15 mouse cellular contexts compared by ENCODE assay signal in the genomic region with DNA sequence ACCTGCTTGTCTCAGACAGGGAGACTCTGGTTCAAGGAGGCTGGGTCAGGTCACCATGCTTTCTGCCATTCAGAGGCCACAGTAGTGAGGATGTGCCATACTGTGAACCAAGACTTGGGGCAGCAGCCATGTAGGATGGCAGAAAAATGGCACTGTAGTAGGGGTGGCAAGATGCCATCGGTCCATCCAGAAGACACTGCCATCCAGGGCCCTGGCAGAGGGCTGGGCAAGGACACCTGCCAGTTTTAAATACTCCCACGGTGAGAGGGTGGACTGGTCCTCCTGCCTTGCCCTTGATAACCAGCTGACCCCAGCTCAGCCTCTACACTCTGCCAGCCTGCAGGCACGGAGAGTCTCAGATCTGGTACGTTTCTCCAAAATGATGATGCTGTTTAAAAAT.
"Had no signal": no experiment of that assay in that cellular context is flagged by ENCODE, and none has a peak within 500 bp of the region (broad histone marks: within the 10 kb centered on the region; RNA-seq: fewer than 3 reads in every experiment).

No protein-coding gene starts in this region.

- H3K27me3 ChIP-seq: liver, embryonic 12.5 days; neural tube, embryonic 12.5 days had no signal

- H3K4me2 ChIP-seq: kidney, embryonic 15.5 days; limb, embryonic 15.5 days; liver, embryonic 12.5 days; lung, embryonic 14.5 days; neural tube, embryonic 12.5 days had no signal

- DNase-seq: kidney, postnatal 14 days; layer of hippocampus, adult 9-11 months; layer of hippocampus, postnatal 36 days; lung, embryonic 14.5 days; lung, postnatal 10 days; lung, postnatal 4 days; midbrain, embryonic 14.5 days; retina, postnatal 1 day; thymus, postnatal 4 days had no signal

- H3K9me3 ChIP-seq: kidney, embryonic 15.5 days; limb, embryonic 15.5 days; liver, embryonic 12.5 days; midbrain, embryonic 10.5 days; neural tube, embryonic 12.5 days had no signal

- H3K9ac ChIP-seq: kidney, embryonic 15.5 days; limb, embryonic 15.5 days; liver, embryonic 12.5 days; lung, embryonic 14.5 days; neural tube, embryonic 12.5 days had no signal

- H3K27ac ChIP-seq: kidney, embryonic 15.5 days; limb, embryonic 15.5 days; liver, embryonic 12.5 days; midbrain, embryonic 10.5 days; neural tube, embryonic 12.5 days had no signal

- H3K36me3 ChIP-seq: kidney, embryonic 15.5 days; limb, embryonic 15.5 days; liver, embryonic 12.5 days; midbrain, embryonic 10.5 days; neural tube, embryonic 12.5 days had no signal

- ATAC-seq: liver, embryonic 12.5 days had no signal

- H3K4me3 ChIP-seq: kidney, embryonic 15.5 days; limb, embryonic 15.5 days; liver, embryonic 12.5 days; midbrain, embryonic 10.5 days; myocyte; neural tube, embryonic 12.5 days had no signal

- H3K4me1 ChIP-seq: limb, embryonic 15.5 days; liver, embryonic 12.5 days had no signal
